Mouse (Mus musculus) testis, postnatal 14 days (tissue): Measurements from ENCODE around the gene Gm11627.
"Not testable (repeated sequence)": the region's sequence is repeated elsewhere in the genome, so short reads cannot be mapped to it uniquely, and the experiment has no call there.

Source experiments
- DNase-seq: peaks from one replicate; pipeline ENCODE4 v3.0.0; 2021; ENCODE audit warnings: low spot score

The Gm11627 gene

DNA sequence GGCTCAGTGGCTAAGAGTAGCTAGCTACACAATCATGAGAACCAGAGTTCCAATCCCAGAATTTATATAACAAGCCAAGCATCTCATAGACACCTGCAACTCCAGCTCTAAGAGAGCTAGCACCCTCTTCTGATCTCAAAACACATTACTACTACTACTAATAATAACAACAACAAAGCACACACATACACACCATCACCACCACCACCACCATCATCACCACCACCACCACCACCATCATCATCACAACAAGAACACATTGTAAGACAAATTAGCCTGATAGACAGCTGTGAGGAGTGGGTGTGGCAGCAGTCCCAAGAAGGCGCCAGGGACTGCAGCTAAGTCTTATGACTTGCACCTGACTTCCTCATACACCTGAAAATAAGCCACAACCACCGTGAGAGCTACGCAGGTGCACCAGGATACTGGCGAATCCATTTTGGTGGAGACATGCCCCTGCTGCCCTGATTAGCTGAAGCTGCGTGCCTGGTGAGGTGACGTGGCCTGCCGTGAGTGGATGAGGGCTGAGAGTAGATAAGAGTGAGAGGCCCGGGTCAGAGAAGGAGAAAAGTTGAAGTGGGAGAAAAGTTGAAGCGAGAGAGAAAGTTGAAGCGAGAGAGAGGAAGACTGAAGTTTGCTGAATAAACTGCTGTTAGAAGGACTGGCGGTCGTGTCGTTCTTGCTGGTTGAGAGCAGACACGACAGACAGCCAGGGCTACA lies 14.1 kb downstream of the Gm11627 start:
- DNase-seq = not testable (repeated sequence)

DNA sequence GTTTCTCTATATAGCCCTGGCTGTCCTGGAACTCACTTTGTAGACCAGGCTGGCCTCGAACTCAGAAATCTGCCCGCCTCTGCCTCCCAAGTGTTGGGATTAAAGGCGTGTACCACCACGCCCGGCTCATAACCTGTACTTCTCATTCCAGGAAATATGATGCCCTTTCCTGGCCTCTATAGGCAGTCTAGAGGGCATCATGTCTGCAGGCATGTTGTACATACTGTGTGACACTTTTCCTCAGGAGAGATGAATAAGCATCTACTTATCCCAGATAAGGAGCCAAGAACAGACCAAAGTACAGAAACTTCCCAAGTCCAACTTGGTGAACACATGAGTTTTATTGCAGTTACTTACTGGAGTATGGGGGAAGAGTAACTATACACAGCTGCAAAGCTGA lies 20.6 kb downstream of the Gm11627 start:
- no peak for DNase-seq

- DNase-seq = no peak
Observed at GRCm38 (mm10) chr11:102557386-102557785, 21.9 kb downstream of the Gm11627 start.

DNA sequence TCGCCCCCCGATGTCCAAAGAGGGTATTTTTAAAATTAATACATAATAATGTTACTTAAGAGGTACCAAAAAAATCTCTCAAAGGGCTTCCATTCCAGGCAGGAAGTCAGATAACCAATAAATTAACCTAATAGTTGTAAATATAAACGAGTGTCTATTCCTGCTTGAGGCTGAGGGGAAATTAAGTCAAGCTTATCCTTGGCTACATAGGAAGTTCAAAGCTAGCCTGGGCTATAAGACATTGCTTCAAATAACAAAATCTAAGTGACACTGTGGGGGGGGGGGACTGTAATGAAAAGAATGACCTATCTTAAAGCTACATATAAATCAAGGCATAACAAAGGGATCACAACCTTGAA lies 22.6 kb downstream of the Gm11627 start:
- DNase-seq = no peak

- DNase-seq = peak; percentile 98
Observed at GRCm38 (mm10) chr11:102556031-102556715, 23.1 kb downstream of the Gm11627 start, which contains the start of gene Gpatch8. TSS of gene Gpatch8 (minus strand) at chr11:102556392.

DNA sequence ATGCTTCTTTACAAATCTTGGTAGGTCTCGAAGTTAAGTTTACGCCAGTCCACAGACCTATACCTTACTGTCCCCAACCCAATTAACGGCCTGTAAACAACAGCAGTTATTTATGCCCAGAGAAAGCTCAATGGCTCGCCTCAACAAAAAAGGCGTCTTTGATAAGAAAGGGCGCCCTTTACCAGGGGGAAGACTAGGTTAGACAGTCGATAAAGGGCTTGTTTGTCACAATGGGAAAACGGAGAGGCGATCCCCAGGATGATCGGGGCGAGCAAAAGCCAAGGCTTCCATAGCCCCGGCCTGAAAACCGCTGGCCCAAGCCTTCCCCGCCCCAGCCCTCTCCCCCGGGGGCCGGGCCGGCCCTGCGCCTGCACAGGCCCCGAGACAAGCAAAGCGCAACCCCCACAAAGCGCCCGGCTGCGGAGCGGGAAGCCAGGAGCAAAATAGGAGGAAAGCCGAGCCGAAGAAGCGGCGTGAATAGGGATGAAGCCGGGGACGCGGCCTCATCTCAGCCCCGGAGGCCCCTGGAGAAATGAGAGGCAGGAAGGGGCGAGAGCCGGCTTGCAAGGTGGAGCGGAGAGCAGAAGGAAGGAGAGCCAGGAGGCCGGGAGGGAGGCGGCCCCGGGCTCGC lies 23.7 kb downstream of the Gm11627 start:
- peak; percentile 77 for DNase-seq

DNA sequence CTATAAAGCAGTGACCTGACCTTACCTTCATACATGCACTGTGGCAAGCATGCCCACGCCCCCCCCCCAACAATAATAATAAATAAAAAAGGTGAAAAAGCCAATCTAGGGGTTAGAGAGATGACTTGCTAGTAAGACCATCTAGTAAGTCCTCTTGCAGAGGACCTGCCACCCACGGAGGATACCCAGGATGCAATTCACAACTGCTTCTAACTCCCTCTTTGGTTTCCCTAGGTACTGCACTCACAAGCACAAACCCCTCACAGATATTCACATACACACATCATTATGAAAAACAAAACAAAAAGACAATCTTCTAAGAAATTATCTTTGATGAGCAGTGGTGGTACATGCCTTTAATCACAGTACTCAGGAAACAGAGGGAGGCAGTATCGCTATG lies 27.2 kb downstream of the Gm11627 start:
- DNase-seq = no peak

DNA sequence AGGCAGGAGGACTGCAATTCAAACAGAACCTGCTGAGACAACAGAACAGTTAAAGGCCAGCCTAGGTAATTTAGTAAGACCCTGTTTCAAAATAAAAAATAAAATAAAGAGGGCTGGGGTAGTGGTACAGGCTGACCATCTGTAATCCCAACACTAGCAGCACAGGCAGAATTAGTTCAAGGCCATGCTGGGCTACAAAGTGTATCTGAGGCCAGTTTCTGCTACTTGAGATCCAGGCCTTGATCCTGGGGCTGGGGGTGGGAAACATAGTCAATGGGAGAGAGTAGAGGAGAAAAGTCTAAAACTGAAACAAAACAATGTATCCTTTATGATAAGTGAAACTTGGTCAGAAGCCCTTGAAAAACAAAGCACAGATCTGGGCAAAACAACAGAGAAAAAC lies 28.1 kb downstream of the Gm11627 start:
- DNase-seq = peak; percentile 72

DNA sequence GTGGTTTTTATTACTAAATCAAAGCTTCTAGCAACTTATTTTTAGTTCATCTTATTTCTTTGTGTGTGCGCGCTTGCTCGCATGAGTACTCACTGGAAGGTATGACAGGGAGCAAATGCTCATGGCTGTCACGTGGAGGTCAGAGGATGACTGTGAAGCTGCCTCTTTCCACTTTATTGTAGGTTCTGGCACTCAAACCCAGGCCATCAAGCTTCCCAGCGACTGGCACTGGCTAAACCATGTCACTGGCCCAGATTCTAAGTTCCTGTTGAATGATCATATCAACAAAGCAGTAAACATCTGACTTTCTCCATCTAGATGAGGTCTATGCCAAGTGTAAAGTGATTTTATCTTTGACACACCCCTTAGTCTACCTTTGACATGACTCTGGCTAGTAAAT lies 37.8 kb downstream of the Gm11627 start:
- DNase-seq = no peak

- not testable (repeated sequence) for DNase-seq
Observed at GRCm38 (mm10) chr11:102540286-102540685, 39.0 kb downstream of the Gm11627 start.

DNA sequence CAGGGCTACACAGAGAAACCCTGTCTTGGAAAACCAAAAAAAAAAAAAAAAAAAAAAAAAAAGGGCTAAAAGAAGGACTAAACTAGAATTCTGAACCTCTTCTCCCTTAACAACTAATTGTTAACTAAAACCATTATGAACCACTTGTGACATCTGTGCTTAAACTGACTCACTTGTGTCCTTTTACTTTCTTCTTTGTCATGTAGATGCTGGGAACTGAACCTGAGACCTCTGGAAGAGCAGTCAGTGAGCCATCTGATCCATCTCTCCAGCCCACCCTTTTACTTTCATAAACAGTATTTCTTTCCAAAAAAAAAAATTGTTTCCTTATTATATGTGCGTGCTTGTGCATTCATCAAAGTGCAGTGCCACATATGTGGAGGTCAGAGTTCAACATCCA lies 39.6 kb downstream of the Gm11627 start:
- no peak for DNase-seq

DNA sequence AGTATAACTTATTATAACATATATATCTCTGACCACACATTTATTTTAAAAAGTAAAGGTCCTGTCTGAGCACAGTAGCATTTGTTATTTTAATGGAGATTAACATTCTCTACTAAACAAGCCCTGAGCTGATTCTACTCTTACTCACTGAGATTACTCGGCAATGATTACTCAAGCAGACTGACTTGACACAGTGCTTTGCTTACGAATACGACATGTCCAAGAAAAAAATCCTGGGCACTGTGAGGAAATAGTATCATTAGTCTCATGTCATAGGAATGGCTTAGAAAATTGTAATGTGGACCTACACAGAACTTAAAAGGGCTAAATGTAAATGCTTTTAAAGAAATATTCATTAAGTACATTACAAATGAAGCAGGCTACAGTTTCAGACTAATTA lies 43.1 kb downstream of the Gm11627 start:
- no peak for DNase-seq

DNA sequence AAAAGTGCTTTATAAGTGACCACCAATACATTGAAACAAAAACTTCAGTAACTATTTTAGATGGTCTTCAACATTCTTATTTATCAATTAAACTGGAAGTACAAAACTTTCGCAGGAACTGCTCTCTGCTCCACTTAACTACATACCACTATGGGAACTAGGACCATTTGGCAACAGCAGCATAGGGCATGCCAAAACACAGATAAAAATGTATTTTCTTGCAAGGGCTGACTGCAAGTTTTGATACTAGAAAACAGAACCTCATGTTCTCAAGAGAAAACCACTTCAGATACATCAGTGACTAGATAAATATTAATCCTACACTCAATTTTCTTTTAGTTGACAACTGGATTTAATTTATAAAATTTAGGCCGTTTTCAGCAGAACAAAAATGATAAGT lies 45.2 kb downstream of the Gm11627 start:
- no peak for DNase-seq

- no peak for DNase-seq
Observed at GRCm38 (mm10) chr11:102531425-102531824, 47.8 kb downstream of the Gm11627 start.
